ENCODE assay signal across 8 mouse cellular contexts in genomic region chr7:4684203-4684602, GRCm38 (mm10). TPM values are rescaled to one million over a fixed set of nuclear protein-coding genes. Genes with fewer than 3 reads are reported as not detected.
DNase-seq lines count a peak whose midpoint lies in the region; ATAC-seq and TF ChIP-seq lines count a peak whose summit lies in the region.

No protein-coding gene starts in this region.

- no peak for TF ChIP-seq CTCF in testis, adult 2 months (IDR thresholded peaks at IDR 0.05; ENCODE audit: control insufficient read depth, insufficient read depth, insufficient replicate concordance, low read depth, low read length)
- TF ChIP-seq CTCF in stomach, postnatal 0 days (IDR thresholded peaks at IDR 0.05; ENCODE audit: low read depth), result no peak

- WGBS in limb, embryonic 15.5 days, result 2% methylated on average over 13 of the region's 13 CpGs
- 2% methylated on average over 13 of the region's 13 CpGs for WGBS in stomach, postnatal 0 days

- TF ChIP-seq POLR2A in testis, adult 2 months (IDR thresholded peaks at IDR 0.05; ENCODE audit: control insufficient read depth, low read depth, low read length), result no peak

- H3K36me3 ChIP-seq in testis, adult 2 months (ENCODE audit: control insufficient read depth, insufficient read depth, low read length), result no peaks in the 10 kb centered on the region
- H3K36me3 ChIP-seq in limb, embryonic 15.5 days, result peaks cover 14% of the 10 kb centered on the region; the same call in 1 of the 2 replicates
- H3K36me3 ChIP-seq in stomach, postnatal 0 days (ENCODE audit: control insufficient read depth, insufficient read depth, low read length), result peaks cover 2% of the 10 kb centered on the region; the same call in 1 of the 2 replicates

- H3K4me3 ChIP-seq in testis, adult 2 months (ENCODE audit: control insufficient read depth, low read depth, low read length), result peak overlapping the region; percentile 95
- H3K4me3 ChIP-seq in limb, embryonic 15.5 days, result peak overlapping the region; percentile 82
- H3K4me3 ChIP-seq in stomach, postnatal 0 days (ENCODE audit: low read depth, low read length), result peak overlapping the region; percentile 76

- H3K9ac ChIP-seq in limb, embryonic 15.5 days, result peak overlapping the region; percentile 45
- peak overlapping the region; percentile 63 for H3K9ac ChIP-seq in stomach, postnatal 0 days (ENCODE audit: low read length)

- DNase-seq in cerebellum, adult 8-10 months, result peak; percentile 41
- no peak for DNase-seq in cerebellum, adult 9-10 months
- no peak for DNase-seq in testis, postnatal 10 days (ENCODE audit: low spot score)
- DNase-seq in stomach, postnatal 0 days (ENCODE audit: low spot score), result no peak
- DNase-seq in layer of hippocampus, postnatal 14 days (ENCODE audit: low spot score in 2 of 2), result no peak

- no peaks in the 10 kb centered on the region for H3K27me3 ChIP-seq in testis, adult 2 months (ENCODE audit: control insufficient read depth, insufficient read depth, low read length)
- H3K27me3 ChIP-seq in limb, embryonic 15.5 days, result no peaks in the 10 kb centered on the region
- no peaks in the 10 kb centered on the region for H3K27me3 ChIP-seq in stomach, postnatal 0 days (ENCODE audit: control insufficient read depth, insufficient read depth, low read length)

- peak overlapping the region; percentile 86 for H3K27ac ChIP-seq in testis, adult 2 months (ENCODE audit: control insufficient read depth, insufficient read depth, low read depth, low read length)
- peak overlapping the region; percentile 68; the same call in 1 of the 2 replicates for H3K27ac ChIP-seq in limb, embryonic 15.5 days
- H3K27ac ChIP-seq in stomach, postnatal 0 days (replicated peaks), result no peak overlapping the region

- H3K4me1 ChIP-seq in testis, adult 2 months (ENCODE audit: control insufficient read depth, insufficient read depth, low read length), result peaks cover 4% of the 10 kb centered on the region
- H3K4me1 ChIP-seq in limb, embryonic 15.5 days, result peaks cover 9% of the 10 kb centered on the region
- peaks cover 5% of the 10 kb centered on the region for H3K4me1 ChIP-seq in stomach, postnatal 0 days (replicated peaks; ENCODE audit: control insufficient read depth, insufficient read depth)

- no peak for TF ChIP-seq EP300 in stomach, postnatal 0 days (optimal IDR thresholded peaks at IDR 0.05)

- ATAC-seq in limb, embryonic 15.5 days (ENCODE audit: insufficient number of reproducible peaks, low FRiP score, low TSS enrichment, low read depth), result no peak
- ATAC-seq in stomach, postnatal 0 days (ENCODE audit: low FRiP score, low TSS enrichment), result no peak
- no peak for ATAC-seq in megakaryocyte progenitor cell, adult 5-6 weeks (replicated peaks; ENCODE audit: poor library complexity)

- H3K4me2 ChIP-seq in limb, embryonic 15.5 days, result peak overlapping the region; percentile 93
- peak overlapping the region; percentile 79 for H3K4me2 ChIP-seq in stomach, postnatal 0 days (replicated peaks; ENCODE audit: low read depth)

- H3K9me3 ChIP-seq in limb, embryonic 15.5 days, result no peaks in the 10 kb centered on the region
- H3K9me3 ChIP-seq in stomach, postnatal 0 days (ENCODE audit: control insufficient read depth, low read length), result no peaks in the 10 kb centered on the region

RNA-seq across cellular contexts. Expression of gene Hspbp1, which starts 0.7 kb away (rescaled TPM):
- polyA plus RNA-seq in testis, adult 2 months (2012; rRNA removed), result 64.3 and 65.6 TPM in 2 replicates
- polyA plus RNA-seq in limb, embryonic 15.5 days (2015; fragmentation: Nextera tagmentation; extraction: Ambion mirVana), result 81.3 and 85.8 TPM in 2 replicates
- 59.1 and 60.7 TPM in 2 replicates for polyA plus RNA-seq in stomach, postnatal 0 days (2015; fragmentation: Nextera tagmentation; extraction: Ambion mirVana)
- total RNA-seq in layer of hippocampus, postnatal 14 days (2021), result 10 to 100 TPM; 89.0 to 94.8 TPM
- total RNA-seq in megakaryocyte progenitor cell, adult 5-6 weeks (2015), result 48.1 and 52.5 TPM in 2 replicates
- 20.2 and 26.2 TPM in 2 replicates for total RNA-seq in megakaryocyte progenitor cell, adult 5-6 weeks (2017)

RNA-seq across cellular contexts. Expression of gene Brsk1, which starts 6.2 kb away (rescaled TPM):
- polyA plus RNA-seq in testis, adult 2 months (2012; rRNA removed), result 53.3 and 60.3 TPM in 2 replicates
- polyA plus RNA-seq in limb, embryonic 15.5 days (2015; fragmentation: Nextera tagmentation; extraction: Ambion mirVana), result 1.00 and 1.2 TPM in 2 replicates
- polyA plus RNA-seq in stomach, postnatal 0 days (2015; fragmentation: Nextera tagmentation; extraction: Ambion mirVana), result 0.36 and 0.42 TPM in 2 replicates
- total RNA-seq in layer of hippocampus, postnatal 14 days (2021), result 100 to 1,000 TPM; 306 to 327 TPM
- total RNA-seq in megakaryocyte progenitor cell, adult 5-6 weeks (2015), result 0.44 TPM in 1 of 2 replicates, not detected in the other
- total RNA-seq in megakaryocyte progenitor cell, adult 5-6 weeks (2017), result not detected in 2 replicates

RNA-seq across cellular contexts. Expression of gene Ppp6r1, which starts 25.4 kb away (rescaled TPM):
- polyA plus RNA-seq in testis, adult 2 months (2012; rRNA removed), result 137 and 154 TPM in 2 replicates
- 6.4 and 7.0 TPM in 2 replicates for polyA plus RNA-seq in limb, embryonic 15.5 days (2015; fragmentation: Nextera tagmentation; extraction: Ambion mirVana)
- 3.9 and 6.2 TPM in 2 replicates for polyA plus RNA-seq in stomach, postnatal 0 days (2015; fragmentation: Nextera tagmentation; extraction: Ambion mirVana)
- 100 to 1,000 TPM; 140 TPM for total RNA-seq in layer of hippocampus, postnatal 14 days (2021)
- total RNA-seq in megakaryocyte progenitor cell, adult 5-6 weeks (2015), result 99.0 and 102 TPM in 2 replicates
- total RNA-seq in megakaryocyte progenitor cell, adult 5-6 weeks (2017), result 124 and 144 TPM in 2 replicates

RNA-seq across cellular contexts. Expression of gene Tmem150b, which starts 40.8 kb away (rescaled TPM):
- polyA plus RNA-seq in testis, adult 2 months (2012; rRNA removed), result 0.12 and 0.14 TPM in 2 replicates
- polyA plus RNA-seq in limb, embryonic 15.5 days (2015; fragmentation: Nextera tagmentation; extraction: Ambion mirVana), result 0.22 and 0.29 TPM in 2 replicates
- 2.2 and 2.4 TPM in 2 replicates for polyA plus RNA-seq in stomach, postnatal 0 days (2015; fragmentation: Nextera tagmentation; extraction: Ambion mirVana)
- total RNA-seq in layer of hippocampus, postnatal 14 days (2021), result not detected
- 10.1 and 12.1 TPM in 2 replicates for total RNA-seq in megakaryocyte progenitor cell, adult 5-6 weeks (2015)
- 23.0 and 24.4 TPM in 2 replicates for total RNA-seq in megakaryocyte progenitor cell, adult 5-6 weeks (2017)

RNA-seq across cellular contexts. Expression of gene Tmem86b, which starts 53.0 kb away (rescaled TPM):
- polyA plus RNA-seq in testis, adult 2 months (2012; rRNA removed), result 36.7 and 46.0 TPM in 2 replicates
- polyA plus RNA-seq in limb, embryonic 15.5 days (2015; fragmentation: Nextera tagmentation; extraction: Ambion mirVana), result 0.52 and 0.99 TPM in 2 replicates
- polyA plus RNA-seq in stomach, postnatal 0 days (2015; fragmentation: Nextera tagmentation; extraction: Ambion mirVana), result 0.22 and 0.23 TPM in 2 replicates
- 10 to 100 TPM; 15.0 to 18.4 TPM for total RNA-seq in layer of hippocampus, postnatal 14 days (2021)
- total RNA-seq in megakaryocyte progenitor cell, adult 5-6 weeks (2015), result 6.7 and 8.9 TPM in 2 replicates
- 15.2 and 22.4 TPM in 2 replicates for total RNA-seq in megakaryocyte progenitor cell, adult 5-6 weeks (2017)

Comparison
In these comparisons a context has a peak if more than half of its experiments do, and no peak if none do; other contexts are left out.
1. RNA of gene Brsk1, which starts 6.2 kb away (polyA plus RNA-seq): 53.3 to 60.3 TPM in testis, adult 2 months; 1.00 to 1.2 TPM in limb, embryonic 15.5 days and 0.36 to 0.42 TPM in stomach, postnatal 0 days; every median in the first group is over 10 times any median in the second.
2. RNA of gene Ppp6r1, which starts 25.4 kb away (polyA plus RNA-seq): 137 to 154 TPM in testis, adult 2 months; 6.4 to 7.0 TPM in limb, embryonic 15.5 days and 3.9 to 6.2 TPM in stomach, postnatal 0 days; every median in the first group is over 10 times any median in the second.
3. Peak in every context shown above with its lines, with median percentiles within 50 percentile points of each other: H3K4me3 ChIP-seq.